In the genomic region with DNA sequence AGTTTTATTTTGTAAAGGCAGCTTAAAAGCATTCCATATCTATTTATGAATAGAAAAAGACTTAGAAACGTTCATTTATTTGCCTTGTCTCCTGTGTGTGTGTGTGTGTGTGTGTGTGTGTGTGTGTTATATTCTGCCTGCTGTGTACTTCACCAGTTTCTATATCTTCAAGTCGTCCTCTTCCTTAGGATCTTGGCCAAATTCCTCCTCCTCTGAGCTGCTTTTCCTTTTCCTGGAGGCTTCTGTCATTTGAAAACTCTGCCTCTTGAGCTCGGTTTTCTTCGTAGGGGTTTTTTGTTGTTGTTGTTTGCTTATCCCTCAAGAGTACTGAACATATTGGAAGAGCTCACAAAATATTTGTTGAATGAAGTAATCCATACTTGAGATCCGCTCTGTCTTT, we compare ENCODE assay signal across 21 mouse cellular contexts. TPM values are rescaled to one million over a fixed set of nuclear protein-coding genes. Genes with fewer than 3 reads are reported as not detected.
DNase-seq lines count a peak whose midpoint lies in the region; ATAC-seq and TF ChIP-seq lines count a peak whose summit lies in the region.
"Had no signal": no experiment of that assay in that cellular context is flagged by ENCODE, and none has a peak within 500 bp of the region (broad histone marks: within the 10 kb centered on the region; RNA-seq: fewer than 3 reads in every experiment).

No protein-coding gene starts in this region.

- ATAC-seq in lung, postnatal 0 days = no peak
- ATAC-seq: activated CD4-positive, CD25-positive, alpha-beta regulatory T cell, adult 4 months; forebrain, embryonic 13.5 days; forebrain, embryonic 15.5 days; forebrain, postnatal 0 days; Patski had no signal

- H3K36me3 ChIP-seq in heart, adult 2 months (ENCODE audit: control insufficient read depth, insufficient read depth, low read length) = peaks cover 47% of the 10 kb centered on the region
- H3K36me3 ChIP-seq in lung, postnatal 0 days (ENCODE audit: insufficient read depth, low read length) = no peaks in the 10 kb centered on the region
- H3K36me3 ChIP-seq: embryonic facial prominence, embryonic 12.5 days; forebrain, embryonic 15.5 days had no signal

- H3K4me3 ChIP-seq in gastrocnemius, adult 2 months = no peak overlapping the region; the same call in none of the 2 replicates
- H3K4me3 ChIP-seq in heart, adult 2 months = no peak overlapping the region
- H3K4me3 ChIP-seq in lung, postnatal 0 days (ENCODE audit: low read depth, low read length) = no peak overlapping the region
- H3K4me3 ChIP-seq: embryonic facial prominence, embryonic 10.5 days; embryonic facial prominence, embryonic 12.5 days; forebrain, embryonic 13.5 days; forebrain, embryonic 15.5 days had no signal

- 43% methylated on average over 5 of the region's 5 CpGs for WGBS in heart, adult 2 months
- 27% methylated on average over 5 of the region's 5 CpGs for WGBS in lung, postnatal 0 days

- H3K79me2 ChIP-seq in heart, adult 2 months (replicated peaks; ENCODE audit: control insufficient read depth, insufficient read depth, low read length) = peaks cover 6% of the 10 kb centered on the region

- DNase-seq in gastrocnemius, adult 2 months = no peak
- DNase-seq in gastrocnemius, postnatal 25 days = no peak
- no peak for DNase-seq in heart, adult 2 months
- DNase-seq in heart, postnatal 4 days = no peak
- DNase-seq in lung, postnatal 0 days (ENCODE audit: low spot score) = no peak
- DNase-seq: adrenal gland, adult 8-10 months; adrenal gland, postnatal 14 days; adrenal gland, postnatal 36 days; cerebellum, adult 11-12 months; cerebellum, adult 2 months; cerebellum, adult 9-10 months; cerebellum, postnatal 10 days; cerebellum, postnatal 25 days; forebrain, postnatal 0 days had no signal

- intact Hi-C loops in gastrocnemius, adult 2 months (cut with DNase I) = no loop called here
- intact Hi-C loops in heart, adult 2 months (cut with DNase I) = no loop called here

- no peak for TF ChIP-seq POLR2A in heart, adult 2 months (IDR thresholded peaks at IDR 0.05; ENCODE audit: insufficient read depth, low read depth, low read length)

- no peak overlapping the region for H3K4me2 ChIP-seq in lung, postnatal 0 days (replicated peaks; ENCODE audit: low read depth, low read length)
- H3K4me2 ChIP-seq: embryonic facial prominence, embryonic 12.5 days; forebrain, embryonic 13.5 days; forebrain, embryonic 15.5 days had no signal

- no peak for TF ChIP-seq CTCF in gastrocnemius, adult 2 months (IDR thresholded peaks at IDR 0.05)
- no peak for TF ChIP-seq CTCF in heart, adult 2 months (IDR thresholded peaks at IDR 0.05)
- no peak for TF ChIP-seq CTCF in lung, postnatal 0 days (IDR thresholded peaks at IDR 0.05)

- H3K27ac ChIP-seq in gastrocnemius, adult 2 months = peak overlapping the region; percentile 51
- peak overlapping the region; percentile 5; the same call in 1 of the 2 replicates for H3K27ac ChIP-seq in heart, adult 2 months
- no peak overlapping the region for H3K27ac ChIP-seq in lung, postnatal 0 days (ENCODE audit: low read length)
- H3K27ac ChIP-seq: embryonic facial prominence, embryonic 10.5 days; embryonic facial prominence, embryonic 12.5 days; forebrain, embryonic 13.5 days; forebrain, embryonic 15.5 days had no signal

- peaks cover 14% of the 10 kb centered on the region for H3K4me1 ChIP-seq in heart, adult 2 months (ENCODE audit: control insufficient read depth, insufficient read depth, low read length)
- peaks cover 6% of the 10 kb centered on the region; the same call in 1 of the 2 replicates for H3K4me1 ChIP-seq in lung, postnatal 0 days (ENCODE audit: insufficient read depth, low read depth, low read length)
- H3K4me1 ChIP-seq: forebrain, embryonic 13.5 days; forebrain, embryonic 15.5 days had no signal

- H3K9ac ChIP-seq in heart, adult 2 months (ENCODE audit: low read depth, low read length) = no peak overlapping the region
- no peak overlapping the region for H3K9ac ChIP-seq in lung, postnatal 0 days (replicated peaks; ENCODE audit: low read depth)
- H3K9ac ChIP-seq: embryonic facial prominence, embryonic 12.5 days; forebrain, embryonic 13.5 days; forebrain, embryonic 15.5 days; forebrain, postnatal 0 days had no signal

- no peaks in the 10 kb centered on the region for H3K27me3 ChIP-seq in heart, adult 2 months (ENCODE audit: control insufficient read depth, insufficient read depth, low read length)
- no peaks in the 10 kb centered on the region for H3K27me3 ChIP-seq in lung, postnatal 0 days (replicated peaks; ENCODE audit: insufficient read depth, low read length)
- H3K27me3 ChIP-seq: embryonic facial prominence, embryonic 12.5 days; forebrain, embryonic 13.5 days; forebrain, embryonic 15.5 days; Patski had no signal

- H3K9me3 ChIP-seq in lung, postnatal 0 days (ENCODE audit: low read length) = no peaks in the 10 kb centered on the region
- H3K9me3 ChIP-seq: embryonic facial prominence, embryonic 10.5 days; embryonic facial prominence, embryonic 12.5 days; forebrain, embryonic 13.5 days; forebrain, embryonic 15.5 days; G1E had no signal

- TF ChIP-seq EP300 in heart, adult 2 months (IDR thresholded peaks at IDR 0.05; ENCODE audit: insufficient read depth, low read depth, low read length) = no peak
- TF ChIP-seq EP300 in lung, postnatal 0 days (IDR thresholded peaks at IDR 0.05) = no peak

RNA-seq across cellular contexts. Expression of gene Itpr1, which starts 9.5 kb away (rescaled TPM):
- 10 to 100 TPM; 14.1 to 21.3 TPM for total RNA-seq in gastrocnemius, adult 2 months (2021)
- 10 to 100 TPM; 12.3 to 12.5 TPM for total RNA-seq in gastrocnemius, postnatal 25 days (2021)
- 10 to 100 TPM; 37.9 to 47.6 TPM for total RNA-seq in heart, adult 2 months (2021)
- 14.0 and 32.8 TPM in 2 replicates for polyA plus RNA-seq in heart, adult 2 months (2012; rRNA removed)
- total RNA-seq in heart, postnatal 4 days (2021) = 10 to 100 TPM; 71.8 to 73.6 TPM
- polyA plus RNA-seq in lung, postnatal 0 days (2015; fragmentation: Nextera tagmentation; extraction: Ambion mirVana) = 9.2 and 11.6 TPM in 2 replicates

RNA-seq across cellular contexts. Expression of gene Sumf1, which starts 37.1 kb away (rescaled TPM):
- total RNA-seq in gastrocnemius, adult 2 months (2021) = 1 to 10 TPM; 7.4 to 9.4 TPM
- total RNA-seq in gastrocnemius, postnatal 25 days (2021) = 1 to 10 TPM; 7.6 to 9.2 TPM
- total RNA-seq in heart, adult 2 months (2021) = 10 to 100 TPM; 12.1 to 13.5 TPM
- polyA plus RNA-seq in heart, adult 2 months (2012; rRNA removed) = 11.0 and 11.8 TPM in 2 replicates
- total RNA-seq in heart, postnatal 4 days (2021) = 10 to 100 TPM; 18.0 to 21.5 TPM
- 33.4 and 33.9 TPM in 2 replicates for polyA plus RNA-seq in lung, postnatal 0 days (2015; fragmentation: Nextera tagmentation; extraction: Ambion mirVana)
